Mouse (Mus musculus): ENCODE results near the gene Ank3. TPM values are rescaled to one million over a fixed set of nuclear protein-coding genes. Genes with fewer than 3 reads are reported as not detected.
A peak's percentile ranks its signal among the peaks of the same experiment; 100 is the strongest.

The Ank3 gene
- polyA plus RNA-seq, 1 experiment from 2014 or later = 24.5 TPM

GRCm38 (mm10) chr10:69446566-69446965 is 48.0 kb downstream of the Ank3 start:
- Histone ChIP-seq H3K27me3 (replicated peaks; ENCODE audit: insufficient read depth, low read length) (no peaks in the 10 kb centered on the region), H3K36me3 (ENCODE audit: insufficient read depth, low read length) (no peaks in the 10 kb centered on the region), H3K4me2 (replicated peaks; ENCODE audit: low read depth, low read length) (no peak overlapping the region; the same call in 1 of the 2 replicates), H3K4me1 (ENCODE audit: insufficient read depth, low read depth, low read length) (no peaks in the 10 kb centered on the region), H3K27ac (ENCODE audit: low read length) (peak overlapping the region; percentile 66), H3K4me3 (ENCODE audit: low read depth, low read length) (no peak overlapping the region), H3K9ac (replicated peaks; ENCODE audit: low read depth) (no peak overlapping the region), H3K9me3 (ENCODE audit: low read length) (no peaks in the 10 kb centered on the region)
- 47% methylated on average over 5 of the region's 5 CpGs for WGBS
- TF ChIP-seq CTCF (IDR thresholded peaks at IDR 0.05) = no peak
- no peak for TF ChIP-seq EP300 (IDR thresholded peaks at IDR 0.05)
- DNase-seq (ENCODE audit: low spot score) (peak; percentile 20), ATAC-seq (peak; percentile 12; the same call in 1 of the 2 replicates)

GRCm38 (mm10) chr10:69447308-69447707 is 48.7 kb downstream of the Ank3 start:
- DNase-seq (ENCODE audit: low spot score) = peak; percentile 79
- H3K4me2 ChIP-seq (replicated peaks; ENCODE audit: low read depth, low read length) = peak overlapping the region; percentile 32; the same call in 1 of the 2 replicates
- no peak for TF ChIP-seq CTCF (IDR thresholded peaks at IDR 0.05)
- TF ChIP-seq EP300 (IDR thresholded peaks at IDR 0.05) = peak; percentile 91
- no peaks in the 10 kb centered on the region for H3K36me3 ChIP-seq (ENCODE audit: insufficient read depth, low read length)
- no peaks in the 10 kb centered on the region for H3K9me3 ChIP-seq (ENCODE audit: low read length)
- peak; percentile 15 for ATAC-seq
- H3K27ac ChIP-seq (ENCODE audit: low read length) = peak overlapping the region; percentile 66; the same call in 1 of the 2 replicates
- H3K27me3 ChIP-seq (replicated peaks; ENCODE audit: insufficient read depth, low read length) = no peaks in the 10 kb centered on the region
- 36% methylated on average over 5 of the region's 5 CpGs for WGBS
- H3K9ac ChIP-seq (replicated peaks; ENCODE audit: low read depth) = no peak overlapping the region
- H3K4me1 ChIP-seq (ENCODE audit: insufficient read depth, low read depth, low read length) = no peaks in the 10 kb centered on the region
- no peak overlapping the region for H3K4me3 ChIP-seq (ENCODE audit: low read depth, low read length)

GRCm38 (mm10) chr10:69448174-69448573 is 49.6 kb downstream of the Ank3 start:
- H3K27ac ChIP-seq (ENCODE audit: low read length) = 0 out of 2 replicates have a peak overlapping the region, but pooled peaks have one; percentile 16
- H3K9me3 ChIP-seq (ENCODE audit: low read length) = no peaks in the 10 kb centered on the region
- H3K4me1 ChIP-seq (ENCODE audit: insufficient read depth, low read depth, low read length) = no peaks in the 10 kb centered on the region
- H3K4me3 ChIP-seq (ENCODE audit: low read depth, low read length) = no peak overlapping the region
- DNase-seq (ENCODE audit: low spot score) (no peak), ATAC-seq (no peak)
- WGBS = 61% methylated on average over 3 of the region's 3 CpGs
- H3K4me2 ChIP-seq (replicated peaks; ENCODE audit: low read depth, low read length) = no peak overlapping the region
- no peaks in the 10 kb centered on the region for H3K36me3 ChIP-seq (ENCODE audit: insufficient read depth, low read length)
- H3K27me3 ChIP-seq (replicated peaks; ENCODE audit: insufficient read depth, low read length) = no peaks in the 10 kb centered on the region
- no peak for TF ChIP-seq CTCF (IDR thresholded peaks at IDR 0.05)
- TF ChIP-seq EP300 (IDR thresholded peaks at IDR 0.05) = no peak
- H3K9ac ChIP-seq (replicated peaks; ENCODE audit: low read depth) = no peak overlapping the region

- H3K9ac ChIP-seq (replicated peaks; ENCODE audit: low read depth) = no peak overlapping the region
- 45% methylated on average over 5 of the region's 5 CpGs for WGBS
- H3K4me1 ChIP-seq (ENCODE audit: insufficient read depth, low read depth, low read length) = no peaks in the 10 kb centered on the region
- H3K36me3 ChIP-seq (ENCODE audit: insufficient read depth, low read length) = no peaks in the 10 kb centered on the region
- TF ChIP-seq CTCF (IDR thresholded peaks at IDR 0.05) (no peak), EP300 (IDR thresholded peaks at IDR 0.05) (peak; percentile 86)
- DNase-seq (ENCODE audit: low spot score) (peak; percentile 82), ATAC-seq (peak; percentile 86)
- H3K27ac ChIP-seq (ENCODE audit: low read length) = no peak overlapping the region
- no peaks in the 10 kb centered on the region for H3K9me3 ChIP-seq (ENCODE audit: low read length)
- H3K4me2 ChIP-seq (replicated peaks; ENCODE audit: low read depth, low read length) = no peak overlapping the region
- H3K27me3 ChIP-seq (replicated peaks; ENCODE audit: insufficient read depth, low read length) = no peaks in the 10 kb centered on the region
- H3K4me3 ChIP-seq (ENCODE audit: low read depth, low read length) = no peak overlapping the region
Measured at GRCm38 (mm10) chr10:69451006-69451405, 52.4 kb downstream of the Ank3 start.

- ATAC-seq = no peak
- TF ChIP-seq CTCF (IDR thresholded peaks at IDR 0.05) (peak; percentile 82), EP300 (IDR thresholded peaks at IDR 0.05) (no peak)
- WGBS = 43% methylated on average over 9 of the region's 9 CpGs
- Histone ChIP-seq H3K4me3 (ENCODE audit: low read depth, low read length) (no peak overlapping the region), H3K9ac (replicated peaks; ENCODE audit: low read depth) (no peak overlapping the region), H3K9me3 (ENCODE audit: low read length) (no peaks in the 10 kb centered on the region), H3K4me1 (ENCODE audit: insufficient read depth, low read depth, low read length) (no peaks in the 10 kb centered on the region), H3K4me2 (replicated peaks; ENCODE audit: low read depth, low read length) (no peak overlapping the region), H3K27me3 (replicated peaks; ENCODE audit: insufficient read depth, low read length) (no peaks in the 10 kb centered on the region), H3K36me3 (ENCODE audit: insufficient read depth, low read length) (no peaks in the 10 kb centered on the region), H3K27ac (ENCODE audit: low read length) (no peak overlapping the region)
- DNase-seq (ENCODE audit: low spot score) = peak; percentile 77
Measured at GRCm38 (mm10) chr10:69452180-69452977, 53.8 kb downstream of the Ank3 start.

- H3K4me1 ChIP-seq (ENCODE audit: insufficient read depth, low read depth, low read length) = no peaks in the 10 kb centered on the region
- DNase-seq (ENCODE audit: low spot score) = no peak
- WGBS = 87% methylated on average over 6 of the region's 6 CpGs
- no peak overlapping the region for H3K4me3 ChIP-seq (ENCODE audit: low read depth, low read length)
- no peak for TF ChIP-seq EP300 (IDR thresholded peaks at IDR 0.05)
- no peak for TF ChIP-seq CTCF (IDR thresholded peaks at IDR 0.05)
- no peaks in the 10 kb centered on the region for H3K9me3 ChIP-seq (ENCODE audit: low read length)
- no peak overlapping the region for H3K27ac ChIP-seq (ENCODE audit: low read length)
- H3K36me3 ChIP-seq (ENCODE audit: insufficient read depth, low read length) = no peaks in the 10 kb centered on the region
- no peak overlapping the region for H3K9ac ChIP-seq (replicated peaks; ENCODE audit: low read depth)
- ATAC-seq = no peak
- no peak overlapping the region for H3K4me2 ChIP-seq (replicated peaks; ENCODE audit: low read depth, low read length)
- no peaks in the 10 kb centered on the region for H3K27me3 ChIP-seq (replicated peaks; ENCODE audit: insufficient read depth, low read length)
Measured at GRCm38 (mm10) chr10:69453531-69453930, 55.0 kb downstream of the Ank3 start.

Measured in lung, postnatal 0 days (tissue).